Mouse (Mus musculus) granulocyte monocyte progenitor cell, adult 5-6 weeks (primary cell): ENCODE results near the gene Gzmm. TPM values are rescaled to one million over a fixed set of nuclear protein-coding genes. Genes with fewer than 3 reads are reported as not detected.

Experiments
- ATAC-seq: replicated peaks from 2 replicates; pipeline ENCODE4 v1.8.0; 2016; ENCODE audit warnings: mild to moderate bottlenecking, moderate TSS enrichment, inconsistent platforms; ENCODE audit not compliant: poor library complexity, severe bottlenecking
- total RNA-seq, 2 experiments: library from RNA; stranded (forward) in 1 of 2; stranded (reverse) in 1 of 2; fragments of 200-712, 200-1000 nt in 1 of 2; fragments of >200 nt in 1 of 2; fragmentation: Nextera tagmentation in 1 of 2; gene quantifications; 2 replicates each; pipeline ENCODE4 v1.2.3; 2014 to 2017

Gzmm gene
- total RNA-seq, 2 experiments from 2014 or later: not detected

- no peak for ATAC-seq
Observed at GRCm38 (mm10) chr10:79721089-79721488, 32.3 kb downstream of the Gzmm start.

GRCm38 (mm10) chr10:79723047-79723446 lies 34.2 kb downstream of the Gzmm start:
- ATAC-seq: no peak

GRCm38 (mm10) chr10:79723692-79724091 lies 34.9 kb downstream of the Gzmm start:
- ATAC-seq: no peak

GRCm38 (mm10) chr10:79726090-79726489 lies 37.3 kb downstream of the Gzmm start:
- peak; percentile 82 for ATAC-seq

- 0 out of 2 replicates have a peak, but pooled peaks have one; percentile 9 for ATAC-seq
Observed at GRCm38 (mm10) chr10:79728323-79729249, 39.8 kb downstream of the Gzmm start.

GRCm38 (mm10) chr10:79729357-79729965 lies 40.6 kb downstream of the Gzmm start:
- ATAC-seq: no peak

- ATAC-seq: no peak
Observed at GRCm38 (mm10) chr10:79732500-79732899, 43.7 kb downstream of the Gzmm start.

- ATAC-seq: no peak
Observed at GRCm38 (mm10) chr10:79733847-79734246, 45.0 kb downstream of the Gzmm start.

- no peak for ATAC-seq
Observed at GRCm38 (mm10) chr10:79735361-79735760, 46.5 kb downstream of the Gzmm start.

GRCm38 (mm10) chr10:79736706-79737105 lies 47.9 kb downstream of the Gzmm start:
- ATAC-seq: no peak

GRCm38 (mm10) chr10:79738259-79738658 lies 49.4 kb downstream of the Gzmm start:
- ATAC-seq: peak; percentile 62

GRCm38 (mm10) chr10:79739234-79739633 lies 50.4 kb downstream of the Gzmm start:
- ATAC-seq: no peak

GRCm38 (mm10) chr10:79740863-79741262 lies 52.0 kb downstream of the Gzmm start:
- ATAC-seq: no peak

GRCm38 (mm10) chr10:79743161-79743560 lies 54.3 kb downstream of the Gzmm start:
- no peak for ATAC-seq

GRCm38 (mm10) chr10:79743650-79744365 lies 55.0 kb downstream of the Gzmm start:
- no peak for ATAC-seq

Other genes starting within 250 kb of the Gzmm start
- gene Vmn2r83, start 220.3 kb upstream of the Gzmm start, total RNA-seq (2014; fragmentation: Nextera tagmentation): not detected in 2 replicates
- not detected in 2 replicates for gene Vmn2r83, start 220.3 kb upstream of the Gzmm start, total RNA-seq (2017)
- gene Plpp2, start 155.2 kb upstream of the Gzmm start, total RNA-seq (2014; fragmentation: Nextera tagmentation): 13.9 and 14.8 TPM in 2 replicates
- gene Plpp2, start 155.2 kb upstream of the Gzmm start, total RNA-seq (2017): 5.3 and 7.9 TPM in 2 replicates
- 24.4 and 24.8 TPM in 2 replicates for gene Mier2, start 133.8 kb upstream of the Gzmm start, total RNA-seq (2014; fragmentation: Nextera tagmentation)
- 10.8 and 16.8 TPM in 2 replicates for gene Mier2, start 133.8 kb upstream of the Gzmm start, total RNA-seq (2017)
- not detected in 2 replicates for gene Theg, start 101.7 kb upstream of the Gzmm start, total RNA-seq (2014; fragmentation: Nextera tagmentation)
- not detected in 2 replicates for gene Theg, start 101.7 kb upstream of the Gzmm start, total RNA-seq (2017)
- gene C2cd4c, start 75.0 kb upstream of the Gzmm start, total RNA-seq (2014; fragmentation: Nextera tagmentation): not detected in 2 replicates
- not detected in 2 replicates for gene C2cd4c, start 75.0 kb upstream of the Gzmm start, total RNA-seq (2017)
- not detected in 2 replicates for gene Shc2, start 51.1 kb upstream of the Gzmm start, total RNA-seq (2014; fragmentation: Nextera tagmentation)
- not detected in 2 replicates for gene Shc2, start 51.1 kb upstream of the Gzmm start, total RNA-seq (2017)
- gene Odf3l2, start 43.3 kb upstream of the Gzmm start, total RNA-seq (2014; fragmentation: Nextera tagmentation): not detected in 2 replicates
- gene Odf3l2, start 43.3 kb upstream of the Gzmm start, total RNA-seq (2017): not detected in 2 replicates
- not detected in 2 replicates for gene Madcam1, start 24.5 kb upstream of the Gzmm start, total RNA-seq (2014; fragmentation: Nextera tagmentation)
- not detected in 2 replicates for gene Madcam1, start 24.5 kb upstream of the Gzmm start, total RNA-seq (2017)
- gene Tpgs1, start 19.7 kb upstream of the Gzmm start, total RNA-seq (2014; fragmentation: Nextera tagmentation): 7.4 and 9.7 TPM in 2 replicates
- 8.1 and 14.6 TPM in 2 replicates for gene Tpgs1, start 19.7 kb upstream of the Gzmm start, total RNA-seq (2017)
- 110 and 115 TPM in 2 replicates for gene Cdc34, start 6.8 kb upstream of the Gzmm start, total RNA-seq (2014; fragmentation: Nextera tagmentation)
- 98.7 and 142 TPM in 2 replicates for gene Cdc34, start 6.8 kb upstream of the Gzmm start, total RNA-seq (2017)
- 253 and 319 TPM in 2 replicates for gene Bsg, start 15.5 kb downstream of the Gzmm start, total RNA-seq (2014; fragmentation: Nextera tagmentation)
- gene Bsg, start 15.5 kb downstream of the Gzmm start, total RNA-seq (2017): 278 and 345 TPM in 2 replicates
- gene Hcn2, start 27.6 kb downstream of the Gzmm start, total RNA-seq (2014; fragmentation: Nextera tagmentation): 0.28 TPM in 1 of 2 replicates, not detected in the other
- 0.39 TPM in 1 of 2 replicates, not detected in the other for gene Hcn2, start 27.6 kb downstream of the Gzmm start, total RNA-seq (2017)
- gene Polrmt, start 57.6 kb downstream of the Gzmm start, total RNA-seq (2014; fragmentation: Nextera tagmentation): 28.6 and 56.2 TPM in 2 replicates
- gene Polrmt, start 57.6 kb downstream of the Gzmm start, total RNA-seq (2017): 12.7 and 14.0 TPM in 2 replicates
- not detected in 2 replicates for gene Fgf22, start 66.1 kb downstream of the Gzmm start, total RNA-seq (2014; fragmentation: Nextera tagmentation)
- not detected in 2 replicates for gene Fgf22, start 66.1 kb downstream of the Gzmm start, total RNA-seq (2017)
- gene Rnf126, start 77.9 kb downstream of the Gzmm start, total RNA-seq (2014; fragmentation: Nextera tagmentation): 32.1 and 64.5 TPM in 2 replicates
- gene Rnf126, start 77.9 kb downstream of the Gzmm start, total RNA-seq (2017): 17.3 and 28.2 TPM in 2 replicates
- gene Fstl3, start 88.3 kb downstream of the Gzmm start, total RNA-seq (2014; fragmentation: Nextera tagmentation): 4.6 TPM in 1 of 2 replicates, not detected in the other
- 0.62 and 1.4 TPM in 2 replicates for gene Fstl3, start 88.3 kb downstream of the Gzmm start, total RNA-seq (2017)
- gene Prss57, start 101.9 kb downstream of the Gzmm start, total RNA-seq (2014; fragmentation: Nextera tagmentation): 172 and 215 TPM in 2 replicates
- 77.4 and 86.7 TPM in 2 replicates for gene Prss57, start 101.9 kb downstream of the Gzmm start, total RNA-seq (2017)
- 80.1 and 110 TPM in 2 replicates for gene Palm, start 104.6 kb downstream of the Gzmm start, total RNA-seq (2014; fragmentation: Nextera tagmentation)
- 35.6 and 48.6 TPM in 2 replicates for gene Palm, start 104.6 kb downstream of the Gzmm start, total RNA-seq (2017)
- 0.34 TPM in 1 of 2 replicates, not detected in the other for gene Misp, start 132.0 kb downstream of the Gzmm start, total RNA-seq (2014; fragmentation: Nextera tagmentation)
- 0.82 TPM in 1 of 2 replicates, not detected in the other for gene Misp, start 132.0 kb downstream of the Gzmm start, total RNA-seq (2017)
- 497 and 526 TPM in 2 replicates for gene Ptbp1, start 165.4 kb downstream of the Gzmm start, total RNA-seq (2014; fragmentation: Nextera tagmentation)
- 211 and 216 TPM in 2 replicates for gene Ptbp1, start 165.4 kb downstream of the Gzmm start, total RNA-seq (2017)
- 2,258 and 3,780 TPM in 2 replicates for gene Prtn3, start 185.5 kb downstream of the Gzmm start, total RNA-seq (2014; fragmentation: Nextera tagmentation)
- gene Prtn3, start 185.5 kb downstream of the Gzmm start, total RNA-seq (2017): 1,097 and 1,536 TPM in 2 replicates
- 72.1 and 111 TPM in 2 replicates for gene Plppr3, start 185.6 kb downstream of the Gzmm start, total RNA-seq (2014; fragmentation: Nextera tagmentation)
- 91.6 and 112 TPM in 2 replicates for gene Plppr3, start 185.6 kb downstream of the Gzmm start, total RNA-seq (2017)
- gene Elane, start 197.2 kb downstream of the Gzmm start, total RNA-seq (2014; fragmentation: Nextera tagmentation): 5,751 and 6,009 TPM in 2 replicates
- 2,814 and 3,772 TPM in 2 replicates for gene Elane, start 197.2 kb downstream of the Gzmm start, total RNA-seq (2017)
- 1.6 and 4.5 TPM in 2 replicates for gene Cfd, start 201.8 kb downstream of the Gzmm start, total RNA-seq (2014; fragmentation: Nextera tagmentation)
- gene Cfd, start 201.8 kb downstream of the Gzmm start, total RNA-seq (2017): not detected in 2 replicates
- gene Med16, start 219.9 kb downstream of the Gzmm start, total RNA-seq (2014; fragmentation: Nextera tagmentation): 14.1 and 20.3 TPM in 2 replicates
- 17.0 and 18.7 TPM in 2 replicates for gene Med16, start 219.9 kb downstream of the Gzmm start, total RNA-seq (2017)
- not detected in 2 replicates for gene Gm26602, start 221.8 kb downstream of the Gzmm start, total RNA-seq (2014; fragmentation: Nextera tagmentation)
- gene Gm26602, start 221.8 kb downstream of the Gzmm start, total RNA-seq (2017): 0.98 TPM in 1 of 2 replicates, not detected in the other
- gene Kiss1r, start 228.0 kb downstream of the Gzmm start, total RNA-seq (2014; fragmentation: Nextera tagmentation): not detected in 2 replicates
- gene Kiss1r, start 228.0 kb downstream of the Gzmm start, total RNA-seq (2017): 0.26 TPM in 1 of 2 replicates, not detected in the other
- gene R3hdm4, start 232.2 kb downstream of the Gzmm start, total RNA-seq (2014; fragmentation: Nextera tagmentation): 62.9 and 64.6 TPM in 2 replicates
- gene R3hdm4, start 232.2 kb downstream of the Gzmm start, total RNA-seq (2017): 39.1 and 40.4 TPM in 2 replicates
- gene Arid3a, start 238.0 kb downstream of the Gzmm start, total RNA-seq (2014; fragmentation: Nextera tagmentation): 21.2 and 22.5 TPM in 2 replicates
- gene Arid3a, start 238.0 kb downstream of the Gzmm start, total RNA-seq (2017): 32.4 and 36.7 TPM in 2 replicates